Mouse (Mus musculus) B cell, adult 2 months (primary cell): ENCODE measurements around the gene Olfr10.
A peak's percentile ranks its signal among the peaks of the same experiment; 100 is the strongest.
"Not testable (repeated sequence)": the region's sequence is repeated elsewhere in the genome, so short reads cannot be mapped to it uniquely, and the experiment has no call there.

Source experiments
- DNase-seq, 2 experiments: peaks; one replicate each; pipeline ENCODE4 v3.0.0; 2022

The Olfr10 gene

DNA sequence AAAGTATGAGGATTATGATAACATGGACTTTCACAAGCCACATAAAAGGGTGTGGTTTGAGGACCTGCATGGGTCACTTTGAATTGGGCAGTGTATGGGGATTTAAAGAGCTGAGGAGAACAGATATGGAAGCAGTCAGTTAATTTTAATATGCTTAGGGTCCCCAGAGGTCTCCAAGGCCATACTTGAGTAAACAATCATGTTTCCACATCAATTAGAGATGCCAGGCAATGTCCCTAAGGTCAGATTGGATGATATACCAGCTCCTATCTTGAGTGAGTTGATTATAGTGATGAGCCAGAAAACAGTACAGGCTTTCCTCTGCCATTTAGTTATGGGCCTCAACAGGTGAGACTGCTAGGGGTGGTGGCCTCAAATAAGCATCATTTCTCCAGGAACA lies at the start of gene Olfr10:
Gene Olfr10, plus strand, starts transcription at position 301 of the 400 bp plus-strand sequence.
- DNase-seq = no peak

DNA sequence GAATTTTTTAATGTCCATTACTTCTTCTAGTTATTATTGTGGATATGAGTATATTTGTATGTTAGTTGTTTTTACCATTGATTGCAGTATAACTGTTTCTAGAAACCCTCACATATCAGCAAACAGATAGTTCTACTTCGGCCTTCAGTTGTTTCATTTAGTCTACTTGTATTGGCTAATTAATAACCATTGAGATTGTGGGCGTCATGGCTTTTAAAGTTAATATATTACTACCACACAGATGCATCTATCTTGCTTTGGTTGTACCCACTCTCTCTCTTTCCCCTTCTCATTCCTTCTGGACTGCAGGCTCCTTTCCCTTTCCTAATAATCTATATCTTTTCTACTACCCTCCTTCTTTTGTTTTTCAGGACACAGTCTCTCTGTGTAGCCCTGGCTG lies 45.2 kb upstream of the Olfr10 start:
- no peak for DNase-seq

DNA sequence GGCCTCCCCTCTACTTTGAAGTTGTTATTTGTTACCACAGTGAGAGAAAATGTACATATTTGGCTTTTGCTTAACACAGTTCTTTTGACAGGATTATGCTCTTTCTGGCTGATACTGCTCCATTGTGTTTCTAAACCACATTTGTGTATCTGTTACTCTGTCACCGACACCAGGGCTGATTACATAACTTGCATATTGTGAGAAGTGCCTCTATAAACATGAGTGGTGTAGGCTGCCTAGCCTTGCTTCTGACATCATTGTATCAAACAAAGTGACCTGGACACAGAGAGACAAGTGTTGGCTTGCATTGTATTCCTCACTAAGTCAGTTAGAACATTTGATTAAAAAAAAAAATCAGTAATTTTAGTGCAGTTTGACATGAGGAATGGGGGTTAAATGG lies 44.7 kb upstream of the Olfr10 start:
- no peak for DNase-seq

DNA sequence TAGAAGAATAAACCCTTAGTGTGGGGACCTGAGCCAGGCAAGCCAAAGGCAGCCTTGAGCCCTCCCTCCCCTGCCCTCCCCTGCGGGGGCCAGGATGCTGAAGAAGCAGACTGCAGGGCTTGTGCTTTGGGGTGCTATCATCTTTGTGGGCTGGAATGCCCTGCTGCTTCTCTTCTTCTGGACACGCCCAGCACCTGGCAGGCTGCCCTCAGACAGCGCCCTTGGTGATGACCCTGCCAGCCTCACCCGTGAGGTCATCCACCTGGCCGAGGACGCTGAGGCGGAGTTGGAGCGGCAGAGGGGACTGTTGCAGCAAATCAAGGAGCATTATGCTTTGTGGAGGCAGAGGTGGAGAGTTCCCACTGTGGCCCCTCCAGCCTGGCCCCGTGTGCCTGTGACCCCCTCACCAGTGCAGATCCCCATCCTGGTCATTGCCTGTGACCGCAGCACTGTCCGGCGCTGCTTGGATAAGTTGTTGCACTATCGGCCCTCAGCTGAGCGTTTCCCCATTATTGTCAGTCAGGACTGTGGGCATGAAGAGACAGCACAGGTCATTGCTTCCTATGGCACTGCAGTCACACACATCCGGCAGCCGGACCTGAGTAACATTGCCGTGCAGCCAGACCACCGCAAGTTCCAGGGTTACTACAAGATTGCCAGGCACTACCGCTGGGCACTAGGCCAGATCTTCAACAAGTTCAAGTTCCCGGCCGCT lies 43.8 kb upstream of the Olfr10 start:
- DNase-seq = no peak

DNA sequence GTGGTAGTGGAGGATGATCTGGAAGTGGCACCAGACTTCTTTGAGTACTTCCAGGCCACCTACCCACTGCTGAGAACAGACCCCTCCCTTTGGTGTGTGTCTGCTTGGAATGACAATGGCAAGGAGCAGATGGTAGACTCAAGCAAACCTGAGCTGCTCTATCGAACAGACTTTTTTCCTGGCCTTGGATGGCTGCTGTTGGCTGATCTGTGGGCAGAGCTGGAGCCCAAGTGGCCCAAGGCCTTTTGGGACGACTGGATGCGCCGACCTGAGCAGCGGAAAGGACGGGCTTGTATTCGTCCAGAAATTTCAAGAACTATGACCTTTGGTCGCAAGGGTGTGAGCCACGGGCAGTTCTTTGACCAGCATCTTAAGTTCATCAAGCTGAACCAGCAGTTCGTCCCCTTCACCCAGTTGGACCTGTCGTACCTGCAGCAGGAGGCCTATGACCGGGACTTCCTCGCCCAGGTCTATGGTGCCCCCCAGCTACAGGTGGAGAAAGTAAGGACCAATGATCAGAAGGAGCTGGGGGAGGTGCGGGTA lies 43.2 kb upstream of the Olfr10 start:
- no peak for DNase-seq

DNA sequence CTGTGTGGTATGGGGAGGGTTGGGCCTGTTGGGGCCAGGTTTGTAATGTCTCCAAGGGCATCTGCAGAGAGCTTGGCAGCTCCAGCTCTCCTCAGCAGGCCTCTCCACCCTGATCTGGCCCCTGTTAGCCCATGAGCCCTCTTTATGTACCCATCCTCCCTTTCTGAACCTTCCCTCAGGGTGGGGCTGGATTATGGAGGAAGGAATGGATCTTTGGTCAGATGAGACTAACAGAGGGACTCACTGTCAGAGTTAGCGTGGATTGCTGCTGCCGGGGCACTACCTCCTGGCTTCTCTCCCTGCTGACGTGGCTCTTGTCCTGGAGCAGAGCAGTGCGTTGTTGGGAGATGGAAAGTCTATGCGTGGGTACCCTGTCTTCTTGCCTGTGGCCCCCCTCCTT lies 42.3 kb upstream of the Olfr10 start:
- DNase-seq = no peak

DNA sequence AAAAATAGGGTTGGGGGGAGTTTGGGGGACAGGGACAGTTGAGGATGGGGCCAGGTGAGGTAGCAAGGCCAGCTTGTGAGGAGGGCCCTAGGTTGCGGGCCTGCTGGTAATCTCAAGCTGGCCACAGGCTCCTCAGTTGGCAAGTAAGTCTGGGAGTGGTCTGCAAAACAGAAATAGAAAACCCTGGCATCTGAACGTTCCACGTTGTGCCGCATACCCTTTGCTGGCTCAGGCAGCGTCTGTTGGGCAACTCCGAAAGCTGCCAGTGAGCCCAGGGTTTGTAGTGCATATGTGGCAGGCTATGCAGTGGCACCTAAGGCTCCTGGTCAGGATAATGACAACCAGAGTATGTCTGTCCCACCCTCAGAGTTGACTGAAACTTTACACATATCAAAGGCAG lies 41.4 kb upstream of the Olfr10 start:
- no peak for DNase-seq

DNA sequence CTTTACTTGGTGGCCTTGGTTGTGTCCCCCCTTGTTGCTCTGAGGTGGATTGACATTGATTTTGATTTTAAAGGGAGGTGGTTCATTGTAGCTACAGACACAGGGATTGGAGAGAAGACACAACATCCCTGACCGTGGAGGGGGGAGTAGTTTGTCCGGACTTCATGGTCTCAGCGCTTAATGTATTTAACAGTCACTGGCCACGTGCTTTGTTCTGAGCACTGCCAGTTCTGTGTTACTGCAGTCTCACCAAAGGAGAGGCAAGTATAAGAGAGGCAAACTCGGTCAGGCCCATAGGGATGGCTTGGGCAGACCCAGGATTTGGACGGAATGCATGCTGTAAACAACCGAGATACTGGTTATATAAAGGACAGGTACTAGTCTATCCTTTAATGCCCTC lies 40.5 kb upstream of the Olfr10 start:
- DNase-seq = no peak

DNA sequence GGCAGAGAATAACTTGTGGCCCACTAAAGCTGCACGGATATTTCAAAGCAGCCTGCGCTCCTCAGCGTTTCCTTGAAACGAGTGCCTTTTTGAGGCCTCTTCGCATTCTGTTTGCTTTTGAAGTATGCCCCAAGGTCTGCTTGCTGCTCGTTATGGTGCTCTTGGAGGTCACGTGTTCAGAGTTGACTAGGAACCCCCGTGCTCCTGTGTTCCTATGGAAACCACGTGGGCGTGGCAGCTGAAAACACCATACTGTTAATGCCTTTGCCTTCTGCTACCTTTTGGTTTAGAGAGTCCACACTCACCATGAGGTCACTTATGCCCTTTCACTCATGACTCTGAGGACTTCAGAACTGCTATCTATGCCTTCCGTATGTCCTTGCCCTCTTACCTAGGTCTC lies 39.9 kb upstream of the Olfr10 start:
- DNase-seq = no peak

DNA sequence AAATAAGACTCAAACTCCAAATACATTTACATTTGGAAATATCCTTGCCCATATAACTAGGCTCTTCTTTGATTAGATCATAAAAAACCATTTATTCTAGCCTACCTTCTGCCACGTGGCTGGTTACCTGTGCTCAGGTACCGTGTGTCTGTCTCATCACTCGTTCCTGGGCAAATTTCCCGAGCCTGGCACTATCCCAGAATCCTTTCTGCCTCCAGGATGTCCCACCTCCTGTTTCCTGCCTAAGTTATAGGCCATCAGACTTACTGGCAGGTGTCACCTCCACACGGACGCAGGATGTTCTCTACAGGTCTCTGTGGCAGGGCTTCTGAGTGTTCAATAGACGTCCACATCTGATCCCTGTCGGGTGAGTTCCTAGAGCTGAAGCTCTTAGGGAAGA lies 39.4 kb upstream of the Olfr10 start:
- DNase-seq = no peak

DNA sequence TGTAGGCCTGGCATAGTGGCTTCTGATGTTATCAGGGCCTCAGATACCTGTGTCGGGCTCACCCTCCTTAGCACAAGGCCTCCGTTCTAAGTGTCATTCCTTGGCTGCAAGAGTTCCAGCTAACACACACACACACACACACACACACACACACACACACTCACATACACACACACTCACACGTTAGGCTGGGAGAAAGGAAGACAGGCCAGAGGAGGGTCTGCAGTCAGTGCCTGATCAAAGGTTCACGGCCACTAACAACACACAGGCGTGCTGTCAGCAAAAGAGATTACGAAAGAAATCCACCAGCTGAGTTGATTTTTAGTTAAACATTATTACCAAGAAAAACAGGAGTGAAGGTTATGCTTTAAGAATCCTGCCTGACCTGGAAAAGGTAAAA lies 37.9 kb upstream of the Olfr10 start:
- DNase-seq = no peak

DNA sequence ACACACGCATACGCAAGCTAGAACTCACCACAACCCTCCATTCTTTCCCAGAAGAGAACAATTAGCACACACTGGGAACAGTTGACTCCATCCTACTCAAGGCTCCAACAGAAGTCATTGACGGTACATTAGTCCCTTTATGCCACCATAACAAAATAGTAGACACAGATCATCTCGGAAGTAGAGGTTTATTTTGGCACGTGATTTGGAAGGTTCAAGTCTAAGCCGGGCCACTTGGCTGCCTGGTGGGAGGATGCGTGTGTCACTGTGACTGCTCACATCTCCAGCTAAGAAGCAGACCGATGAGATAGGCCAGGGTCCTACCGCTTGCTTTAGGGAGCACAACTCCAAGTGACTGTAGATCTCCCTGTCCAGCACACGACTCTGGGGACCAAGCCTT lies 37.2 kb upstream of the Olfr10 start:
- no peak for DNase-seq

DNA sequence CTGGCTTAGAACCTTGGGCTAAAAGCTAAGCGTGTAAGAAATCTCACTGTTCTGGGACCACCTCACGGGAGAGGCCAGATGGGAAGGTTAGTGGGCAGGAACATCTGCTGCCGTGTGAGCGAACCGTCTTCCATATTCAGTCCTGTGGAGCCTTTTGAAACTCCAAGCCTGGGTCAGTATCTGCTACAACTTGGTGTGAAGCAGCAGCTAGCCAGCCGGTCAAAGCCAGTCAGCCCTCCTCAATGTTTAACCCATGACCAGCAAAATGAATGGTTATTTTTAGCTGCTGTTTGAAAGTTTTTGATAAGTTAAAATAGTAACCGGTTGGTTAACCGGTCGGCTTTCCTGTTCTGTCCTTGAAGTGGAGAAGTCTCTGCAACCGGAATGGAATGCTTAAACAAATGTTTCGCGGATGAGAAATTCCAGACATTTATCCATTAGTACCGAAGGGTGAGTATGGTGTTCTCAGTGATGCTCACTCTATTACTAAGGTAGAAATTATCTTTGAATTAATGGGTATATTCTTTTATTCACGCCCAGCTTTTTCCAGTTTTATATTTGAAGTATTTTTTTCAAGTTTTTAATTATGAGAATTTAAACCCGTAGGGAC lies 36.5 kb upstream of the Olfr10 start:
- no peak for DNase-seq

DNA sequence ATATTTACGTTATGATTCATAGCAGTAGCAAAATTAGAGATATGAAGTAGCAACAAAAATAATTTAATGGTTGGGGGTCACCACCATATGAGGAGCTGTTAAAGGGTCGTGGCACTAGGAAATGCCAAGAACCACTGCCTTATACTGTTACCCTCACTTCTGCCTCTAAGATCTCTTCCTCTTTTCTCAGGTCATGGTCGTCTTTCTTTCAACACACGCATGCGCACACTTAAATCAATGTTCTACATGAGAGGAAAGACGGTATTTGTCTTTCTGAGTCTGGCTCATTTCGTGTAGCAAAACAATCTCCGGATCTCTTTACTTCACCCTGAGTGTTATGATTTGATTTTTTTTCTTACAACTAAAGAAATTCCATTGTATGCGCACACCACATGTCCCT lies 34.8 kb upstream of the Olfr10 start:
- peak; percentile 40 to 50 for DNase-seq

DNA sequence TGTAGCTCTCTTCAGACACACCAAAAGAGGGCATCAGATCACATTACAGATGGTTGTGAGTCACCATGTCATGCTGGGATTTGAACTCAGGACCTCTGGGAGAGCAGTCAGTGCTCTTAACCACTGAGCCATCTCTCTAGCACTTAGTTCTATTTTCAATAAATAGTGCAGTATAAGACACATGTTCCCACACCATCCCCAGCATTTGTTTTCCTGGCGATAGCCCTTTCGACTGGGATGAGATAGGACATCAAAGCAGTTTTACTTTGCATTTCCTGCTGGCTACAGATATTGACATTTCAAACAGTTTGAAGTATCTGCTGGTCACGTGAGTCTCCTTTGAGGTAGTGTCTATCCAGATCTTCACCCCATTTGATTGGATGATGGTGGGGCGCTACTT lies 34.2 kb upstream of the Olfr10 start:
- no peak for DNase-seq

DNA sequence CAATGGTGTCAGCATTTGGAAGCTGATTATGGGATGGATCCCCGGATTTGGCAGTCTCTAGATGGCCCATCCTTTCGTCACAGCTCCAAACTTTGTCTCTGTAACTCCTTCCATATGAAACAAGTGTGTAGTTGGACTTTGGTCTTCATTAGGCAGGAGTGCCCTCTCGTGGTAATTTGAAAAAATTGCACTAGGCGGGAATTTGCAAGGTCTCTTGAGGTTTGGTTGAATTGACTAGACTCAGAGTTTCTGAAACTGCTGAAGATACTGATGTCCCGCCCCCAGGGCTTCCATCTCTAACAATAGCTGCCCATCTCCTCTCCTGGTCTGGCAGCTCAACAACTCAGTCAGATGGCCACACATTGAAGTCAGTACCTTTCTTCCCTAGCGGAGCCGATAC lies 33.2 kb upstream of the Olfr10 start:
- peak; percentile 69 to 74 for DNase-seq

DNA sequence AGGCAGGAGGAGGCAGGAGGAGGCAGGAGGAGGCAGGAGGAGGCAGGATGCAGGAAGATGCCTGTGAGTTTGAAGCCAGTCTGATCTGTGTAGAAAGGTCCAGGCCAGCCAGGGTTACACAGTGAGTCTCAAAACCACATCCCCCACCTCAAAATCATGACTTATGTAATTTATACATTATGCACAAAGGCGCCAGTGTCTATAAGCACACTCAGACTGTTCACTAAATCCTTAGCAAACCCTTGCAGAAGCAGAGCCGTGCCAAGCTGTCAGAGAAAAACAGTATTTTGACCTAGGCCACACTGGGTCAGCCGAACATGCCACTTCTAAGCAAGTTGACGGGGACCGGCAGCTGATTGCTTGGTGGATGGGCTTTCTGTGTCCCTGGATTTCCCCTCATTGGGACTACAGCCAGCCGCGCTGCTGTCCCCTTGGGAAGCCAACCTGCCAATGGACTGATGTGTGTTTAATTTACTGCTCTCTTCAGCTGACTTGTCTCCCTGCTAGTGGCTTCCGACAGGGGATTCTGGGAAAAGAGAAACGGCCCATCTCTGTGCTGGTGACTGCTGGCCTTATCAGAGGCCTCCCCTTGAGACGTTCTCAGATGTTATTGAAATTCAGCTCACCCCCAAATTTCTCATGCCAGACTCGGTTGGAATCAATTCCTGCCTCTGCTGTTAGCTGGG lies 30.6 kb upstream of the Olfr10 start:
- no peak for DNase-seq

DNA sequence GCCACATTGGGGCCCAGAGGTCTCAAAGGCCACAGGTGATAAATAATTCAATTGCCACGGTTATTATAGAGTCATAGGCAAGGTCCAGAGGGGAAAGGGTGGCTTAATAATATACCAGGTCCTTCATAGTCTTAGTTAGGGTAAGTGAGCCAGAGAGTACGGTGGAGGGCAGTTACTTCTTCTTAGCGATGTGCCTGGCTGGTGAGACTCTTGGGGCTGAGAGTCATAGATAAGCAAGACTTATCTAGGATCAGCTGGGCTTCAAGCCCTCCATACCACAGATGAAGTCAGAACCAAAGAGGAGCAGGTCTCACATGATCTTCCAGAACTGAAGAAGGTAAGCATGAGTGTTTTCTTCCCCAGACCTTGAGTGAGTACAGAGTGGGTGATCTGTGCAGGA lies 26.3 kb upstream of the Olfr10 start, which contains the start of gene Olfr1393:
Gene Olfr1393, plus strand, starts transcription at position 83 of the 400 bp plus-strand sequence.
- DNase-seq = no peak

DNA sequence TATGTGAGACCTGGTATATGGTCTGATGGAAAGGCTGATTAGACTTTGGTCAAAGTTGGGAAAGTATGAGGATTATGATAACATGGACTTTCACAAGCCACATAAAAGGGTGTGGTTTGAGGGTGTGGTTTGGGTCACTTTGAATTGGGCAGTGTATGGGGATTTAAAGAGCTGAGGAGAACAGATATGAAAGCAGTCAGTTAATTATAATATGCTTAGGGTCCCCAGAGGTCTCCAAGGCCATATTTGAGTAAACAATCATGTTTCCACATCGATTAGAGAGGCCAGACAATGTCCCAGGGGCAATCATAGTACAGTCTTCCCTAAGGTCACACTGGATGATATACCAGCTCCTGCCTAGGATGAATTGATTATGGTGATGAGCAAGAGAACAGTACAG lies 19.6 kb upstream of the Olfr10 start, which contains the start of gene Olfr1392:
Gene Olfr1392, plus strand, starts transcription at position 301 of the 400 bp plus-strand sequence.
- not testable (repeated sequence) for DNase-seq

DNA sequence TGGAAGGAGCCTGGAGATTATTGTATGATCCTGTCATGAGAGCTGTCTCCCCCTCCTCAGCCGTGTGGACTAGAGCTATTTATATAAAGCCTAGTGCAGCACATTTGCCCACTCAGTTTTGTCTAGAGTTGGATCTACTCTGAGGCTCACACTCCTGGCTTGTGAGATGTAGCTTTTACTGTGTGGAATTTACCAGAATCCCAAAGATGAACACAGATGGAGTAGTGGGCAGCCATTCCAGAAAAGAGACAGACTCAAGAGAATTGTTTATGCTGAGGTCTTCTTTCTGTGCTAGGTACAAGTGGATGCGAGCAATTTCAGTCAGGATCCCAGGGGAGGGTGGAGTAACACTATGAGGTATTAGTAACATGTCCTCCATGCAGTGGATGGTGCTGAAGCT lies 17.3 kb upstream of the Olfr10 start:
- DNase-seq = no peak

DNA sequence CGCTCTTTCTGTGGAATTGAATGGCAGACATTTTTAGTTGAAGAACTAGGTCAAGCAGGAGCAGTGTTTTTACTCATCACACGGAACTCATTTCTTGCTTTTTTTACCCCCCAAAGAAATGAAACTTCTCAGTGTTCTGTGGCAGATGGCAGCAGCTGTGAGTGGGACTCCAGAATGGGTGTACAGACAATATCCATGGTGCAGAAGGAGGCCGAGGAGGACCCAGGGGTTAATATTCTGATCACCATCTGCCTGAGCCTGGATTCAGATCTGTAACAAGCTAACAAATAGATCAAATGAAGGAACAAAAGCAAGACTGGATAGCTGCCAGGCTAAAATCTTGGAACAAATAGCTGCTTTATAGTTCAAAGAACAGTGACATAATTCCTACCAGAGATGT lies 11.8 kb upstream of the Olfr10 start:
- no peak for DNase-seq

DNA sequence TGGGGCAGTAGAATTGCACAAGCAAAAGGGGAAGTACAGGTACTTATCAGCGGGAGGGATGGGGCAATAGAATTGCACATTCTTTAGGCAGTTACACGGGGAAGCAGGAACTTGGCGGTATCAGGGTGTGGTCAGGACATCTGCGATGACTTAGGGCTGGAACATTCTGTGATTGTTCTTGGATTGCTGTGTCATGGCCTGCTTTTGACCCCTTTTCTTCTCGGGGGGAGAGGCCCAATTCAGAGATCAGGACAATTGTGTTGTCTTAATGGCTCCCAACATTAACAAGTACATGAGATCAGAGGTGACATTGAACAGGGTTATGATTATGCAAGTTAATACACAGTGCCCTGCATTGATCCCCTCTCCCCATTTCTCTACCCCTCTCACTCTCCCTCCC lies 4.0 kb downstream of the Olfr10 start:
- DNase-seq = not testable (repeated sequence)

DNA sequence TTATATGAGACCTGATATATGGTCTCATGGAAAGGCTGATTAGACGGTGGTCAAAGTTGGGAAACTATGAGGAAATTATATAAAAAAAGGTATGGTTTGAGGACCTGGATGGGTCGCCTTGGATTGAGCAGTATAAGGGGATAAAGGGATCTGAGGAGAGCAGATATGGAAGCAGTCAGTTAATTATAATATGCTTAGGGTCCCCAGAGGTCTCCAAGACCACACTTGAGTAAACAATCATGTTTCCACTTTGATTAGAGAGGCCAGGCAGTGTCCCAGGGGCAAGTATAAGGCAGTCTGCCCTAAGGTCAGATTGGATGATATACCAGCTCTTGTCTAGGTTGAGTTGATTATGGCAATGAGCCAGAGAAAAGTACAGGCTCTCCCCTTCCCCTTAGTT lies 17.9 kb downstream of the Olfr10 start, which contains the start of gene Olfr1391:
Gene Olfr1391, plus strand, starts transcription at position 301 of the 400 bp plus-strand sequence.
- DNase-seq = no peak

DNA sequence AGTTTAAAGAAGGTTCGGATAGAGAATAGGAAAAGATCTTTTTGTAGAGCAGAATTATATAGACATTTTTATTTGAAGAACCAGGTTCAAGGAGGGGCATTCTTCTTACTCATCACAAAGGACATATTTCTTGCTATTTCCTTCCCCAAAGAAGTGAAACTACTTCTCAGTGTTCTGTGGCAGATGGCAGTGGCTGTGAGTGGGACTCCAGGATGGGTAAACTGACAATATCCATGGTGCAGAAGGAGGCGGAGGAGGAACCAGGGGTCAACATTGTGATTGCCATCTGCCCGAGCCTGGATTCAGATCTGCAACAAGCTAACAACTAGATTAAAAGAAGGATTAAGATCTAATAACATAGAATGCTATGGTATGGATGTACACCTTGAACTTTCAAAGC lies 22.2 kb downstream of the Olfr10 start:
- no peak for DNase-seq
